Mouse (Mus musculus) gastrocnemius, postnatal 25 days (tissue): Measurements from ENCODE around the gene Zbtb8a. TPM values are rescaled to one million over a fixed set of nuclear protein-coding genes. Genes with fewer than 3 reads are reported as not detected.
"Not testable (repeated sequence)": the region's sequence is repeated elsewhere in the genome, so short reads cannot be mapped to it uniquely, and the experiment has no call there.

Source experiments
- DNase-seq: peaks from one replicate; pipeline ENCODE4 v3.0.0; 2022
- long read RNA-seq, 2 experiments: library from polyadenylated mRNA; stranded (forward); transcript quantifications; one replicate each; pipeline ENCODE4 v2.0.0; 2021
- total RNA-seq, 2 experiments: library from RNA; stranded (reverse); gene quantifications; 1 replicate in 1 of 2; 2 replicates in 1 of 2; pipeline ENCODE4 v1.2.3; 2021

Zbtb8a gene
- 1 to 10 TPM; 1.2 to 1.3 TPM for total RNA-seq
- long read RNA-seq, experiment 1, partial matches to known transcripts, result 0 of 1 reads
- long read RNA-seq, experiment 1, other reads (novel, unspliced or antisense), result 1 of 1 reads
- long read RNA-seq, experiment 2, partial matches to known transcripts, result 0 of 3 reads
- long read RNA-seq, experiment 2, other reads (novel, unspliced or antisense), result 2 of 3 reads

DNA sequence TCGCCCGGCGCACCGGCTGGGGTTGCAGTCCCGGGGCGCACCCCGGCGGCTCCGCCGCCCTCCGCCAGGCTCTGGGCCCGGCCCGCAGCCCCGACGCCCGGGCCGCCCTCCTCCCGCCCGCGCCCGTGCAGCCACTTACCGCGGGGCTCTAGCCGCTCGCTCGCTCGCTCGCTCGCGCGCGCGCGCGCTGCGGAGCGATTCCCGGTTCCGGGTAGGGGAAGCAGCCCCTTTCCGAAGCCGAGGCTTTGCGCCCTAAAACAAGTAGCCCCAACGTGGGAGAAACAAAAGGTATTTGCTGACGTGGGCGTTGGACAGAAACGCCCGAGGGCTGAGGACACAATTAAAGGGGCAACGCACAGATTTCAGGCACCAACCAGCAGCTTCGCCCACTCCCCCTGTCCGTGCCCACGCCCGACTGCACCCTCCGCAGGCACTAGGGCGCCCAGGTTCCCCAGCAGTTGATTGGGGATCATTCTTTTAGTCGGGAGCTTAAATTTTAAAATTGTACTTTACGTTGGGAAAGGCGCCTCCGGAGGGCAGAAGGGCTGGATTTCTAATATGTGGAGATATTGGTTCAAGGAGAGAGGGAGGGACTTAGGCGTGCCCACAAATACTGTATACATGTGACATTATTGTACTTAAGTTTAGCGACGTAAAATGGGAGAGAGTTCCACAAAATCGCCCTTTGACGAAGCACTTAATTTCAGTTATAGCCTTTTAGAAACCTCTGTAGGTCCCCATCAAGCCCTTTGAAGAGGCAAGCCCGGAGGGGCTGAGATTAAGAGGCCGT, at the start of gene Zbtb8a:
Gene Zbtb8a (minus strand): TSS at position 516 of the 790 bp plus-strand sequence.
- peak; percentile 23 for DNase-seq

DNA sequence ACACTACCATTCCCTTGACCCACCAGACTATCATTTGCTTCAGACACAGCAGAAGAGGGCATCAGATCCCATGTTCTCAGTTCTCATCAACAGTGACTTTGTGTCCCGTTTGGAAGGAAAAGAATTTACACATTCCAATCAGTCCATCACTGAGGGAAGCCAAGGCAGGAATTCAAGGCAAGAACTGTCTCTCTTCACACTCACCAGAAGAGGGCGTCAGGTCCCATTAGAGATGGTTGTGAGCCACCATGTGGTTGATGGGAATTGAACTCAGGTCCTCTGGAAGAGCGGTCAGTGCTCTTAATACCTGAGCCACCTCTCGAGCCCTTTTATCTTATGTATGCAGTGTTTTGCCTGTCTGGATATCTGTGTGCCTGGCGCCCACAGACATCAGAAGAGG, 40.4 kb upstream of the Zbtb8a start:
- DNase-seq, result no peak

- no peak for DNase-seq
These were observed 38.6 kb upstream of the Zbtb8a start for GRCm38 (mm10) chr4:129416478-129416877.

- no peak for DNase-seq
These were observed 38.0 kb upstream of the Zbtb8a start for GRCm38 (mm10) chr4:129415892-129416291.

GRCm38 (mm10) chr4:129410991-129411390, 33.1 kb upstream of the Zbtb8a start:
- DNase-seq, result no peak

DNA sequence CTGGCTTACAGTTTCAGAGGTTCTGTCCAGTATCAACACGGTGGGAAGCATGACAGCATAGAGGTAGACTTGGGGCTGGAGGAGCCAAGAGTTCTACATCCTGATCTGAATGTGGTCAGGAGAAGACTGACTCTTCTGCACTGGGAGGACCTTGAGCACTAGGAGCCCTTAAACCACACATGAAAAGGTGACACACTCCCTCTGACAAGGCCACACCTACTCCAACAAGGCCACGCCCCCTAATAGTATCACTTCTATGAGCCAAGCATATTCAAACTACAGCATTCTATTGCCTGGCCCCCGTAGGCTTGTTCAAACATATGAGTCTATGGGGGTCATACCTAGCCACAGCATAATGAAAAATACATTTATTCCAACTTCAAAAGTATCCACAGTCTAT, 32.6 kb upstream of the Zbtb8a start:
- DNase-seq, result not testable (repeated sequence)

DNA sequence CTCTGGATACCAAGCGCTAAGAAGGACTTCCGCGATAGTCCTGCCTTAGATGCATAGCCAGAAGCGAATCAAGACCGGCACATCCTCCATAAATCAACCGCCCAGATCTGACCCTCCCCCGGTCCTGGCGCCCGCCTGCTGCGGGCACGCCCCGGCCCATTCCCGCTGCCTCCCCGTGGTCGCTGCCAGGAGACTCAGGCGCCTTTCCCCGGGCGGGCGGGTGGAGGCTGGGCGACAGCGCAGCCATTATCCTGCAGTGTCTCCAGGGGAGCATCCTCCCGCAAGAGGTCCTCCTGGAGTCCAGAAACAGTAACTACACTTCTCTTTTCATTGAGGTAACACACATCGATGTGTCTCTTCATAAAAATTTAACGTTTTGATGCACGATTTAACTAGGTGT, 28.5 kb upstream of the Zbtb8a start:
- DNase-seq, result peak; percentile 50

GRCm38 (mm10) chr4:129399813-129400212, 21.9 kb upstream of the Zbtb8a start:
- no peak for DNase-seq

DNA sequence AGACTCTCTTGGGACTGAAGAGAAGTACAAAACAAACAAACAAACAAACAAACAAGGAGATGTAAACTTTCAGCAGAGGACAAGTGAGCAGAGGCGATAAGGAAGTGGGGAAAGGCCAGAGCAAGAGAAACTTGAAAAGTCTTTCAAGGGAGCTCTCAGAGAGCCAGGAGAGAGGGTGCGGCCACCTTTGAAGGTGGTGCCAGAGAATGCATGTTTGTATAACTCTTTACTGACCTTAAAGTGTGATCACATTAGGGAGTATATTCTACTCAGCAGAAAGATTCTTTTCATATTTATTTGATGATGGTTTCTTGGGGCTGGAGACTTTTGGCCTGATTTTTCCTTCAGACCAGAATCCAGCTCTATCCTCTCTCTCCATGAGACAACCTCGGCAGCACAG, 19.0 kb upstream of the Zbtb8a start:
- no peak for DNase-seq

DNA sequence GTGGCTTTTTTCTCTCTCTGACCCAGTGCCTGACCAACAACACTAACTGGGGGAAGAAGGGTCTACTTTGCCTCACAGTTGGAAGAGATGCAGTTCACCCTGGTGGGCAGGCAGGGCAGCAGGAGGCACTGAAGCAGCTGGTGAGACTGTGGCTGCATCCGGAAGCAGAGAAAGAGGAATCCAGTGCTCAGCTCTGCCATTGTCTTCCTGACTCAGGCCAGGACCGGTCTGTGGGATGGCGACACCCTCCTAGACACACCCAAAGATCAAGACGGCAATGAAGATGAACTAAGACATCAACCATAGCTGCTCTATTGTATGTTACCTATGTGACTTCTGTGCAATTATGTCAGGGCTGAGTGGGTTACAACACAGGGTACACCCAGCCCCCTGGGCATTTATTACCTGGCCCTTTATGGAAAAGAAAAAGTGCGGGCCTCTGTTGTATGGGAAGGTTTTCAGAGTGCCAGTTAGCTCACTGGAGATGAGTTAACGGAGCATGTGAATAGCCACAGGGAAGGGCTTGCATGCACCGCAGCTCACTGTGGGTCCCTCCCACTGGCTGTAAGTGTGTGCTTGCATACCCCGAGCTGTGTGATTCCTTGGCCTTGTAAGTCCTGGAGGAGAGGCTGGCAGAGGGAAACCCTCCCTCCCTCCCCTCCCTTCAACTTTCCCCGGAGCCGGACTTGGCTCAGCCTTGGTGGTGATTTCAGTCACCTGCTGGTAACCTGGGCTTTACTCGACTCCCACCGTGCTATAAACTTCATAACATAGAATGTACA, 16.4 kb upstream of the Zbtb8a start:
- DNase-seq, result no peak

- no peak for DNase-seq
These were observed 13.1 kb upstream of the Zbtb8a start for GRCm38 (mm10) chr4:129390936-129391557.

GRCm38 (mm10) chr4:129390216-129390743, 12.4 kb upstream of the Zbtb8a start:
- no peak for DNase-seq

DNA sequence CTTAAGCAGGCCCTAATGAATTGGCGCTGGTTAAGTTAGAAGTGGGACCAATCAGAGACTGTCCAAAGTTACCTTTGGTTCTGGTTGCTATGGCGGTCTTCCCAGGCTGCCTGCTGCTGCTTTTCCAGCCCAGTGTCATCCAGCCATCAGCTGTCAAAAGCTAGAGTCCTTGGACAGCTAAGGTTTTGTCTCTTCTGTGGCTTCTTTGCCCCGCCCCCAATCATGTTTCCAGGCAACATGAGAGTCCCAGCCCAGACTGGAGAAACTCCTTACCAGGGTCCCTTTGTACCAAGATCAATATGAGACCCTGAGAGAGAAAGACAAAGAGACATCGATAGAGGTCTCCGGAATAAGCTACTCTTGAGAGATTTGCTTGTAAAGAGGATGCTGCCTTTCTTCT, 10.5 kb upstream of the Zbtb8a start:
- DNase-seq, result no peak

GRCm38 (mm10) chr4:129386989-129387388, 9.1 kb upstream of the Zbtb8a start:
- DNase-seq, result no peak

DNA sequence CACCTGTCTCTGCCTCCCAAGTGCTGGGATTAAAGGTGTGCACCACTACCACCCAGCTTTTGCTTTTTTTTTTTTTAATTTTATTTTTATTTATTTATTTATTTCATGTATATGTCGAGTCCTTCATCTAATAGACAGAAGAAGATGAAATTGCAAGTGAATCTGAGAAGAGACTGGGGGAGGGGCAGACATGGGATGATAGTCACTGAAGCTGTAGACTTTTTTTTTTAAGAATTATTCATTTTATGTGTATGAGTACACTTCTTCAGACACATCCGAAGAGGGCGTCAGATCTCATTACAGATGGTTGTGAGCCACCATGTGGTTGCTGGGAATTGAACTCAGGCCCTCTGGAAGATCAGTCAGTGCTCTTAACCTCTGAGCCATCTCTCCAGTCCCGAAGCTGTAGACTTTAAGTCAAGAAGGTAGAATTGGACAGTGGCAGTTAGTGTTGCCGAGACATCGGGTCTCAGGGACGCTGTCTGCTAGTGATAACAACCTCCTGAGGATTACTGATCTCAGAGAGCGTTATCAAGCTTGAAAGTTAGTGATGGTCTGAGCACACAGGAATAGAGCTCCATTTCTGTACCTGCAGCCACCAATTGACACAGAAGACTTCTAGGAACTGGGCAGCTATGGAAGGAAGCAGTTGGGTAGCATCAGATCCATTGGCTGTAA, 8.5 kb upstream of the Zbtb8a start:
- no peak for DNase-seq

DNA sequence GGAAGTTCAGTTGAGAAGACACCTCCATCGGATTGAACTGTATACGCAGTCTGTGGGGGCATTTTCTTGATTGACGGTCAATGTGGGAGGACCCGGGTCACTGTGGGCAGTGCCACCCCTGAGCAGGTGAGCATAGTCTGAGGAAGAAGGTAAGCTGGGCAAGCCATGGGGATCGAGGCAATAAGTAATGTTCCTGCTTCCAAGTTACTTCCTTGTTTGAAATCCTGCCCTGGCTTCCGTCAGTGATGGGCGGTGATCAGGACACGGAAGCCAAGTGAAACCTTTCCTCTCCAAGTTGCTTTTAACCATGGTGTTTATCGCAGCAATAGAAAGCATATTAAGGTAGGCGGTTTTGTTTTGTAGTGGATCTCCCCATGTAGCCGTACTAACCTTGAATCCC, 7.8 kb upstream of the Zbtb8a start:
- no peak for DNase-seq

DNA sequence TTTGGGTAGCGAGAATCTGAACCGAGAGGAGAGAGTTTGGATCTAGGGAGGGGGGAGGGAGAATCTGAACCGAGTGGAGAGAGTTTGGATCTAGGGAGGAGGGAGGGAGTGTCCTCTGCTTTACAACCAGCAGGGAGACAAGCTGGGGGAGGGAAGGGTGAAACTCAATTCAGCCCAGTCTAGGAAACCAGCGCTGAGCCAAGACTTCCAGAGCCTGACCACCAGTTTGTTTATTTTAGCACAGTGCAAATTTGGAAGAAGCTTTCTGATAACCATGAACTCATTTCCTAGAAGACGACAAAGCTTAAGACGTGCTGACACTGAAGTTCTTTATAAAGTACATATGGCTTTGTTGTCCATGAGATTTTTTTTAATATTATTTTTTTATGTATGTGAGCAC, 6.5 kb upstream of the Zbtb8a start:
- DNase-seq, result no peak

- DNase-seq, result no peak
These were observed 5.7 kb upstream of the Zbtb8a start for GRCm38 (mm10) chr4:129383586-129383985.

- DNase-seq, result peak; percentile 18
These were observed 4.6 kb upstream of the Zbtb8a start for GRCm38 (mm10) chr4:129382488-129382887.

GRCm38 (mm10) chr4:129382029-129382428, 4.1 kb upstream of the Zbtb8a start:
- no peak for DNase-seq

- DNase-seq, result no peak
These were observed 3.2 kb upstream of the Zbtb8a start for GRCm38 (mm10) chr4:129381148-129381547.

DNA sequence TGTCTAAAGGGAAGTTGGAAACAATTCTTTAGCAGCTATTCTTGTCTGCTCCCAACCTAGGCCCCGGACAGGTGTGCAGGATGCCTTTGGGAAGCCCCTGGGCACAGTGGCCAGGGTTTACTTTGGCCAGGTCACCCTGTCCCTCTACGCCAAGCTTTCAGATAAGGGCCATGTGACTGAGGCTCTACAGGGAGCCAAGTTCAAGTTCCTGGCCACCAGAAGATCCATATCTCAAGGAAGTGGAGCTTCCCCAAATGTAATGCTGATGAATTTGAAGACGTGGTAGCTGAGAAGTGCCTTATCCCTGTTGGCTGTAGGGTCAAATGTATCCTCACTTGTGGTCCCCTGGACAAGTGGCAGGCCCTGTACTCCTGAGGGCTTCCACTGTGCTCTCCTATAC, 1.9 kb upstream of the Zbtb8a start:
- DNase-seq, result no peak
